Mouse (Mus musculus): ENCODE data around the gene 4932438A13Rik. TPM values are rescaled to one million over a fixed set of nuclear protein-coding genes. Genes with fewer than 3 reads are reported as not detected.

The 4932438A13Rik gene
- polyA plus RNA-seq, 1 experiment from 2014 or later = 17.1 TPM

- TF ChIP-seq EP300 (optimal IDR thresholded peaks at IDR 0.05) (no peak), CTCF (IDR thresholded peaks at IDR 0.05; ENCODE audit: low read depth) (no peak)
- Histone ChIP-seq H3K27me3 (ENCODE audit: control insufficient read depth, insufficient read depth, low read length) (no peaks in the 10 kb centered on the region), H3K4me1 (replicated peaks; ENCODE audit: control insufficient read depth, insufficient read depth) (no peaks in the 10 kb centered on the region), H3K9ac (ENCODE audit: low read length) (no peak overlapping the region), H3K4me3 (ENCODE audit: low read depth, low read length) (no peak overlapping the region), H3K27ac (replicated peaks) (no peak overlapping the region), H3K36me3 (ENCODE audit: control insufficient read depth, insufficient read depth, low read length) (no peaks in the 10 kb centered on the region), H3K4me2 (replicated peaks; ENCODE audit: low read depth) (no peak overlapping the region), H3K9me3 (ENCODE audit: control insufficient read depth, low read length) (no peaks in the 10 kb centered on the region)
- ATAC-seq (ENCODE audit: low FRiP score, low TSS enrichment) (no peak), DNase-seq (ENCODE audit: low spot score) (no peak)
- 50% methylated on average over 8 of the region's 8 CpGs for WGBS
Measured at GRCm38 (mm10) chr3:36827274-36828025, 35.5 kb upstream of the 4932438A13Rik start.

- Histone ChIP-seq H3K27me3 (ENCODE audit: control insufficient read depth, insufficient read depth, low read length) (no peaks in the 10 kb centered on the region), H3K9ac (ENCODE audit: low read length) (no peak overlapping the region), H3K9me3 (ENCODE audit: control insufficient read depth, low read length) (no peaks in the 10 kb centered on the region), H3K27ac (replicated peaks) (no peak overlapping the region), H3K36me3 (ENCODE audit: control insufficient read depth, insufficient read depth, low read length) (no peaks in the 10 kb centered on the region), H3K4me2 (replicated peaks; ENCODE audit: low read depth) (no peak overlapping the region), H3K4me3 (ENCODE audit: low read depth, low read length) (no peak overlapping the region), H3K4me1 (replicated peaks; ENCODE audit: control insufficient read depth, insufficient read depth) (no peaks in the 10 kb centered on the region)
- DNase-seq (ENCODE audit: low spot score) = no peak
- WGBS = 95% methylated on average over 3 of the region's 3 CpGs
- TF ChIP-seq EP300 (optimal IDR thresholded peaks at IDR 0.05) (no peak), CTCF (IDR thresholded peaks at IDR 0.05; ENCODE audit: low read depth) (no peak)
- ATAC-seq (ENCODE audit: low FRiP score, low TSS enrichment) = no peak
Measured at GRCm38 (mm10) chr3:36830218-36830617, 32.7 kb upstream of the 4932438A13Rik start.

- TF ChIP-seq EP300 (optimal IDR thresholded peaks at IDR 0.05) (no peak), CTCF (IDR thresholded peaks at IDR 0.05; ENCODE audit: low read depth) (no peak)
- Histone ChIP-seq H3K9me3 (ENCODE audit: control insufficient read depth, low read length) (no peaks in the 10 kb centered on the region), H3K9ac (ENCODE audit: low read length) (no peak overlapping the region), H3K4me2 (replicated peaks; ENCODE audit: low read depth) (no peak overlapping the region), H3K27me3 (ENCODE audit: control insufficient read depth, insufficient read depth, low read length) (no peaks in the 10 kb centered on the region), H3K27ac (replicated peaks) (no peak overlapping the region), H3K4me1 (replicated peaks; ENCODE audit: control insufficient read depth, insufficient read depth) (no peaks in the 10 kb centered on the region), H3K4me3 (ENCODE audit: low read depth, low read length) (no peak overlapping the region), H3K36me3 (ENCODE audit: control insufficient read depth, insufficient read depth, low read length) (no peaks in the 10 kb centered on the region)
- no peak for ATAC-seq (ENCODE audit: low FRiP score, low TSS enrichment)
- no peak for DNase-seq (ENCODE audit: low spot score)
- 60% methylated on average over 4 of the region's 4 CpGs for WGBS
Measured at GRCm38 (mm10) chr3:36834426-36834825, 28.5 kb upstream of the 4932438A13Rik start.

GRCm38 (mm10) chr3:36834832-36835231, 28.1 kb upstream of the 4932438A13Rik start:
- no peaks in the 10 kb centered on the region for H3K9me3 ChIP-seq (ENCODE audit: control insufficient read depth, low read length)
- no peaks in the 10 kb centered on the region for H3K4me1 ChIP-seq (replicated peaks; ENCODE audit: control insufficient read depth, insufficient read depth)
- no peak for ATAC-seq (ENCODE audit: low FRiP score, low TSS enrichment)
- WGBS = 58% methylated on average over 2 of the region's 2 CpGs
- H3K36me3 ChIP-seq (ENCODE audit: control insufficient read depth, insufficient read depth, low read length) = no peaks in the 10 kb centered on the region
- no peak overlapping the region for H3K27ac ChIP-seq (replicated peaks)
- H3K9ac ChIP-seq (ENCODE audit: low read length) = no peak overlapping the region
- TF ChIP-seq EP300 (optimal IDR thresholded peaks at IDR 0.05) (no peak), CTCF (IDR thresholded peaks at IDR 0.05; ENCODE audit: low read depth) (no peak)
- H3K27me3 ChIP-seq (ENCODE audit: control insufficient read depth, insufficient read depth, low read length) = no peaks in the 10 kb centered on the region
- DNase-seq (ENCODE audit: low spot score) = no peak
- H3K4me2 ChIP-seq (replicated peaks; ENCODE audit: low read depth) = no peak overlapping the region
- no peak overlapping the region for H3K4me3 ChIP-seq (ENCODE audit: low read depth, low read length)

GRCm38 (mm10) chr3:36835525-36836203, 27.2 kb upstream of the 4932438A13Rik start:
- Histone ChIP-seq H3K36me3 (ENCODE audit: control insufficient read depth, insufficient read depth, low read length) (no peaks in the 10 kb centered on the region), H3K9me3 (ENCODE audit: control insufficient read depth, low read length) (no peaks in the 10 kb centered on the region), H3K27ac (replicated peaks) (no peak overlapping the region), H3K9ac (ENCODE audit: low read length) (no peak overlapping the region), H3K4me1 (replicated peaks; ENCODE audit: control insufficient read depth, insufficient read depth) (no peaks in the 10 kb centered on the region), H3K4me2 (replicated peaks; ENCODE audit: low read depth) (peak overlapping the region; percentile 14; the same call in 1 of the 2 replicates), H3K4me3 (ENCODE audit: low read depth, low read length) (no peak overlapping the region), H3K27me3 (ENCODE audit: control insufficient read depth, insufficient read depth, low read length) (no peaks in the 10 kb centered on the region)
- DNase-seq (ENCODE audit: low spot score) (no peak), ATAC-seq (ENCODE audit: low FRiP score, low TSS enrichment) (no peak)
- WGBS = 41% methylated on average over 18 of the region's 18 CpGs
- TF ChIP-seq CTCF (IDR thresholded peaks at IDR 0.05; ENCODE audit: low read depth) (peak; percentile 66), EP300 (optimal IDR thresholded peaks at IDR 0.05) (no peak)

- H3K4me3 ChIP-seq (ENCODE audit: low read depth, low read length) = no peak overlapping the region
- no peak overlapping the region for H3K27ac ChIP-seq (replicated peaks)
- no peak for TF ChIP-seq EP300 (optimal IDR thresholded peaks at IDR 0.05)
- TF ChIP-seq CTCF (IDR thresholded peaks at IDR 0.05; ENCODE audit: low read depth) = no peak
- no peaks in the 10 kb centered on the region for H3K4me1 ChIP-seq (replicated peaks; ENCODE audit: control insufficient read depth, insufficient read depth)
- 85% methylated on average over 7 of the region's 7 CpGs for WGBS
- H3K9ac ChIP-seq (ENCODE audit: low read length) = no peak overlapping the region
- H3K36me3 ChIP-seq (ENCODE audit: control insufficient read depth, insufficient read depth, low read length) = no peaks in the 10 kb centered on the region
- DNase-seq (ENCODE audit: low spot score) = no peak
- H3K27me3 ChIP-seq (ENCODE audit: control insufficient read depth, insufficient read depth, low read length) = no peaks in the 10 kb centered on the region
- no peak overlapping the region for H3K4me2 ChIP-seq (replicated peaks; ENCODE audit: low read depth)
- ATAC-seq (ENCODE audit: low FRiP score, low TSS enrichment) = no peak
- H3K9me3 ChIP-seq (ENCODE audit: control insufficient read depth, low read length) = no peaks in the 10 kb centered on the region
Measured at GRCm38 (mm10) chr3:36836833-36837232, 26.1 kb upstream of the 4932438A13Rik start.
